Mouse (Mus musculus) heart, postnatal 0 days (tissue): ENCODE measurements around the gene Pmvk. TPM values are rescaled to one million over a fixed set of nuclear protein-coding genes. Genes with fewer than 3 reads are reported as not detected.
A peak's percentile ranks its signal among the peaks of the same experiment; 100 is the strongest.

Source experiments
- ATAC-seq: fragments of 200-750 bp; cut with Nextera tagmentation; 2 replicates; pipeline ENCODE4 v1.8.0; 2017; ENCODE audit warnings: low read depth, moderate number of reproducible peaks, moderate library complexity; ENCODE audit not compliant: insufficient read depth
- DNase-seq: peaks from one replicate; pipeline ENCODE4 v3.0.0-alpha.2; 2016; ENCODE audit warnings: low spot score
- H3K27ac ChIP-seq: fragments of 300-500 bp; sonication (generic); 2 replicates; pipeline ENCODE4 v1.5.1; 2014; ENCODE audit warnings: low read depth, mild to moderate bottlenecking
- H3K27me3 ChIP-seq: fragments of 300-500 bp; sonication (generic); 2 replicates; pipeline ENCODE4 v1.6.1; 2014; ENCODE audit warnings: low read length, mixed read lengths; ENCODE audit not compliant: control insufficient read depth, insufficient read depth
- H3K36me3 ChIP-seq: fragments of 300-500 bp; sonication (generic); replicated peaks from 2 replicates; pipeline ENCODE4 v1.6.1; 2014; ENCODE audit warnings: low read length, mixed read lengths; ENCODE audit not compliant: control insufficient read depth, insufficient read depth
- H3K4me1 ChIP-seq: fragments of 300-500 bp; sonication (generic); 2 replicates; pipeline ENCODE4 v1.6.1; 2014; ENCODE audit warnings: antibody characterized with exemption; ENCODE audit not compliant: control insufficient read depth, insufficient read depth
- H3K4me2 ChIP-seq: fragments of 300-500 bp; sonication (generic); 2 replicates; pipeline ENCODE4 v1.6.1; 2014; ENCODE audit warnings: low read depth, mild to moderate bottlenecking, low read length, moderate library complexity
- H3K4me3 ChIP-seq: fragments of 300-500 bp; sonication (generic); 2 replicates; pipeline ENCODE4 v1.5.1; 2014; ENCODE audit warnings: low read depth, low read length
- H3K9ac ChIP-seq: fragments of 300-500 bp; sonication (generic); replicated peaks from 2 replicates; pipeline ENCODE4 v1.6.1; 2014; ENCODE audit warnings: low read depth, low read length, mixed read lengths
- H3K9me3 ChIP-seq: fragments of 300-500 bp; sonication (generic); replicated peaks from 2 replicates; pipeline ENCODE4 v1.6.1; 2016; ENCODE audit warnings: low read length; ENCODE audit not compliant: control insufficient read depth
- CTCF ChIP-seq: IDR thresholded peaks from 2 replicates; pipeline ENCODE4 v1.5.1; 2016; ENCODE audit warnings: antibody characterized with exemption, control low read depth, low read depth
- EP300 ChIP-seq: IDR thresholded peaks from 2 replicates; pipeline ENCODE4 v1.6.1; 2016; ENCODE audit warnings: antibody characterized with exemption, low read depth
- WGBS: fragments of 180-500 bp; shearing (Covaris S2); extraction: QIAGEN DNeasy Blood & Tissue Kit; methylation state at CpG from one replicate; pipeline ENCODE4 v1.1.7; 2014; 5-methylcytosine and 5-hydroxymethylcytosine counted together
- polyA plus RNA-seq: library from polyadenylated mRNA; unstranded; fragments of >200 nt; fragmentation: Nextera tagmentation; extraction: Ambion mirVana; gene quantifications from 2 replicates; pipeline ENCODE4 v1.2.1, GENCODE M21; 2015
- total RNA-seq: library from RNA; depleted of rRNA; stranded (reverse); fragments of >200 nt; gene quantifications from 2 replicates; pipeline ENCODE4 v1.2.3, GENCODE M21; 2014; ENCODE audit warnings: low replicate concordance

The Pmvk gene
- total and polyA plus RNA-seq, 2 experiments from 2014 or later = 26.2 to 50.7 TPM

DNA sequence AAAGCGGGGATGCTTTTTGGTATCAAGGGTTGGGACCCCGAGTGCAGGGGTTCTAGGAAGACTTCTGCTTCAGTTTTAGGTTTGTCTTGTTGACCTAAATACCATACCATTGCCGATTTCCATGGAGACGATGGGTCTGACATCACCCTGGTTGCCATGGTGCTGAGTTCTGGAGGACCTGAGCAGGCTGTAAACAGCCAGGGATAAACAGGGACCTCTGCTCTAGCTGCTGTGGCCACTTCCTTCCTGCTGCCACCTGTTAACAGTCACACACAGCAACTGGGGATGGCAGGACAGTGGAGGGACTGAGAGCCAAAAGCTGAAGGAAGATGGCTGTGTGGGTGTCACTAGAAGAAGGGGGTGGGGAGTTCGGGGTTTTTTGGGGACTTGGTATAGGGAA, 17.1 kb upstream of the Pmvk start:
- H3K4me3 ChIP-seq = peak overlapping the region; percentile 63
- peaks cover 36% of the 10 kb centered on the region for H3K36me3 ChIP-seq
- H3K9ac ChIP-seq = peak overlapping the region; percentile 68
- no peaks in the 10 kb centered on the region for H3K27me3 ChIP-seq
- DNase-seq (peak; percentile 57), ATAC-seq (peak; percentile 32; the same call in 1 of the 2 replicates)
- 27% methylated on average over 5 of the region's 5 CpGs for WGBS
- H3K4me1 ChIP-seq = peaks cover 23% of the 10 kb centered on the region; the same call in 1 of the 2 replicates
- H3K9me3 ChIP-seq = no peaks in the 10 kb centered on the region
- TF ChIP-seq EP300 = no peak
- no peak for TF ChIP-seq CTCF
- peak overlapping the region; percentile 82 for H3K4me2 ChIP-seq
- peak overlapping the region; percentile 86 for H3K27ac ChIP-seq

DNA sequence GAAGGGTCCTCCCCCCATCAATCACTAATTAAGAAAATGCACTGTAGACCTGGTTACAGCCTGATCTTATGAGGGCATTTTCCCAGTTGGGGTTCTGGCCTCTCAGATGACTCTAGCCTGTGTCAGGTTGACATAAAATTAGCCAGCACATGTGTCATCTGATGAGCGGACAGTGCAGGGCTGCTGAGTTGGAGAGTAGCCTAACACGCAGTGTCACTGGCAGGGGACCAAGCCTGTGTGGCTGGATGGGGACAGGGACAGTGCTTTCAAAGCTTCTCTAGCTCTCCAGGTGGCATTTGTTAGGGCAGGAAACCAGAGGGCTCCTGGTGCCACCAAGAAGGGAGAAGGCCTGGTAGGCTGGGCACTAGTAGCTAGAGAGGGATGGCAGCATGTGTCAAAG, 13.7 kb upstream of the Pmvk start:
- Histone ChIP-seq H3K4me1 (peaks cover 23% of the 10 kb centered on the region; the same call in 1 of the 2 replicates), H3K27ac (no peak overlapping the region), H3K36me3 (peaks cover 37% of the 10 kb centered on the region), H3K4me3 (no peak overlapping the region), H3K27me3 (no peaks in the 10 kb centered on the region), H3K9ac (no peak overlapping the region), H3K9me3 (no peaks in the 10 kb centered on the region), H3K4me2 (no peak overlapping the region)
- 74% methylated on average over 2 of the region's 2 CpGs for WGBS
- TF ChIP-seq EP300 (no peak), CTCF (no peak)
- ATAC-seq (no peak), DNase-seq (no peak)

DNA sequence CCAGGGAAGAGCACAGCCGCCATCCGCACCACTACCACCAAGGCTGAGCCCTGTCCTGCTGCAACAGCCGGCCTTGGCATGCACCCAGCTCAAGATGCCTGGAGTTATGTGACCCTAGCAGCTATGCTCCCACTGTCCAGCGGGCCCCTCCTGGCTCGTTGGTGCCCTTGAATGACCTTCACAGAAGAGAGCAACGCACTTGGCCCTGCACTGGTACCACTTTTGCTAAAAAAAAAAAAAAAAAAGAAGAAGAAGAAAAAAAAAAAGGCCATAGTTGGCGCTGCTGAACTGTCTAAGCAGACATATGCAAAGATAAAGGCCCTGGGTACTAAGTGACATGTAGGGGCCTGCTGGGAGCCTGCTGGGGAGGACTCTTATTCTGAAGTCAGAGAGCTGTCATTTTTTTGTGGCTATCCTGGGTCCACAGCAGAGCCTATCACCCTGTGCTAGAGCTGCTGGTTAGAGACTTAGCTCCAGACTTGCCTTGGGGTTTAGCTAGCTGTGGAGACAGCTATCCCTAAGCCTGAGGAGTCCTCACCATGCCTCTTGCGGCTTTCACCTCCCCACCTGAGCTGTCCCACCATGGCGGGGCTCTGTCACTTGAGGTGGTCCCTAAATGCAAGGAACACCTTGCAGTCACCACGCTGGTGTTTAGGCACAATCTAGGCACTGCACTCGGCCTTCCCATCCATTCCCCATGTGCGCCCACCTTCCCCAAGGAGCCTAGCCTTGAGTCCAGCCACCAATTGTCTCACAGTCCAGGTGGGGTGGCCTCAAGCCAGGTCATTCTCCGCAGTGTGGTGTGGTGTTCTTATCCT, 5.4 kb upstream of the Pmvk start:
- H3K27me3 ChIP-seq = no peaks in the 10 kb centered on the region
- WGBS = 29% methylated on average over 13 of the region's 13 CpGs
- ATAC-seq = peak; percentile 86
- H3K9me3 ChIP-seq = no peaks in the 10 kb centered on the region
- H3K4me3 ChIP-seq = no peak overlapping the region
- DNase-seq = peak; percentile 88
- peak overlapping the region; percentile 77 for H3K27ac ChIP-seq
- H3K4me2 ChIP-seq = peak overlapping the region; percentile 12; the same call in 1 of the 2 replicates
- peaks cover 36% of the 10 kb centered on the region for H3K36me3 ChIP-seq
- TF ChIP-seq CTCF = 0 out of 2 replicates have a peak, but pooled peaks have one; percentile 4
- TF ChIP-seq EP300 = peak; percentile 53; the same call in 1 of the 2 replicates
- H3K4me1 ChIP-seq = peaks cover 11% of the 10 kb centered on the region
- no peak overlapping the region for H3K9ac ChIP-seq

DNA sequence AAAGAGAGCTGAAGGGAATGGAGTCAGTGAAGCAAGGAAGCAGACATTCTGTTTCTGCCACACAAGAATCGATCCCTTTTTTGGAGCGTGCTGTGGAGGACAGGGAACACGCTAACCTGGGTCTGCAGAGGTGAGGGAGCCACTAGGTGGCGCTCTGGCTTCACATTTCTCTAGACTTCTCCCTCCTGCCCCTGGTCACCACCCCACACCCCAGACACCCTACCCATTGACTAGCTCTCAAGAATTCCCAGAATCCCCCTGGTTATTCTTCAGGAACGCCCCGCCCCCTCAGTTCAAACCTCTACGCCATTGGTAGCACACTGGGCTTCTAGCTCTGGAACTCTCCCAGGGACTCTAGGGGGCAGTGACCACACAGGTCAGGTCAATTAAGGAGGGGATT, 4.8 kb upstream of the Pmvk start:
- DNase-seq = peak; percentile 83
- no peak overlapping the region for H3K9ac ChIP-seq
- TF ChIP-seq EP300 = no peak
- peak; percentile 63 for TF ChIP-seq CTCF
- WGBS = 26% methylated on average over 7 of the region's 7 CpGs
- H3K4me3 ChIP-seq = no peak overlapping the region
- H3K27me3 ChIP-seq = no peaks in the 10 kb centered on the region
- H3K9me3 ChIP-seq = no peaks in the 10 kb centered on the region
- H3K4me2 ChIP-seq = no peak overlapping the region
- peak; percentile 72 for ATAC-seq
- H3K36me3 ChIP-seq = peaks cover 30% of the 10 kb centered on the region
- peaks cover 11% of the 10 kb centered on the region for H3K4me1 ChIP-seq
- H3K27ac ChIP-seq = peak overlapping the region; percentile 77; the same call in 1 of the 2 replicates

DNA sequence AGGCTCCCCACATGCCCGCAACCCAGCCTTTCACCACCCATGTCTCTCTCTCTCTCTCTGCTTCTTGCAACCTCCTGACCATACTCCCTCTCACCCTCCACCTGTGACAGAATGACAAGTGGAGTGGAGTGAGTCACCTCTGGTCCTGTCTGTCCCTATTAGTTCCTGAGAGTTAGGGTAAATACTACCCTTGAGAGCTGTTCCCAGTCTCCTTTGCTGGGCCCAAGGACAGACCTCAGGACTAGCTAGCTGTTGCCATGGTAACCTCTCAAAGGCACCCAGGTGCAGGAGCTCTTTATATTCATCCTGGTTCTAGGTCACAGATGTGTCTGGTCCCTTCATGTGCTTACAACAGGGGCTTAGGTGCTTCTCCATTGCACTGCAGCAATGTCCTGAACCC, 2.4 kb upstream of the Pmvk start:
- Histone ChIP-seq H3K9me3 (no peaks in the 10 kb centered on the region), H3K9ac (no peak overlapping the region), H3K4me1 (peaks cover 11% of the 10 kb centered on the region), H3K36me3 (peaks cover 6% of the 10 kb centered on the region), H3K4me2 (no peak overlapping the region), H3K27ac (peak overlapping the region; percentile 23; the same call in 1 of the 2 replicates), H3K4me3 (no peak overlapping the region), H3K27me3 (no peaks in the 10 kb centered on the region)
- no peak for DNase-seq
- ATAC-seq = no peak
- 73% methylated on average over 1 of the region's 1 CpGs for WGBS
- TF ChIP-seq EP300 (no peak), CTCF (no peak)
